Mouse (Mus musculus) CH12.LX (cell line): Measurements from ENCODE around the gene Irf6. TPM values are rescaled to one million over a fixed set of nuclear protein-coding genes. Genes with fewer than 3 reads are reported as not detected.
A peak's percentile ranks its signal among the peaks of the same experiment; 100 is the strongest.

Experiments
- DNase-seq: peaks from one replicate; pipeline ENCODE4 v3.0.0-alpha.2; 2013; ENCODE audit errors: extremely low read depth
- H3K27ac ChIP-seq: 2 replicates; pipeline ENCODE4 v1.5.1; 2012; ENCODE audit warnings: low read depth, mild to moderate bottlenecking, control low read depth, moderate library complexity; ENCODE audit not compliant: insufficient read depth
- H3K27me3 ChIP-seq: replicated peaks from 2 replicates; pipeline ENCODE3; 2012; ENCODE audit warnings: inconsistent platforms
- H3K36me3 ChIP-seq, 2 experiments: replicated peaks in 1 of 2; 2 replicates each; pipeline versions ENCODE3 to v1.6.1; 2012; ENCODE audit warnings: inconsistent platforms in 1 of 2, low read length in 1 of 2, mild to moderate bottlenecking in 1 of 2, mixed read lengths in 1 of 2, moderate library complexity in 1 of 2; ENCODE audit not compliant: control insufficient read depth in 1 of 2, insufficient read depth in 1 of 2
- H3K4me1 ChIP-seq, 2 experiments: 2 replicates each; pipeline ENCODE4 v1.6.1; 2012; ENCODE audit warnings: inconsistent platforms in 1 of 2, moderate library complexity in 1 of 2; ENCODE audit not compliant: insufficient read depth in 2 of 2, control insufficient read depth in 1 of 2
- H3K4me2 ChIP-seq: 2 replicates; pipeline ENCODE4 v1.6.1; 2012; ENCODE audit warnings: low read depth, mild to moderate bottlenecking, control low read depth; ENCODE audit not compliant: poor library complexity, insufficient read depth, severe bottlenecking
- H3K4me3 ChIP-seq, 3 experiments: fragments of 150-350 bp in 1 of 3; sonication (generic) in 1 of 3; replicated peaks in 1 of 3; 2 replicates each; pipeline versions ENCODE3 to v1.5.1; 2011 to 2012; ENCODE audit warnings: low read depth in 2 of 3, low read length in 2 of 3, mild to moderate bottlenecking in 2 of 3, moderate library complexity in 2 of 3, control low read depth in 1 of 3, improper control_type of control experiment in 1 of 3, inconsistent platforms in 1 of 3, mixed read lengths in 1 of 3; ENCODE audit not compliant: poor library complexity in 1 of 3
- H3K79me2 ChIP-seq: replicated peaks from 2 replicates; pipeline ENCODE4 v1.6.1; 2012; ENCODE audit warnings: mild to moderate bottlenecking, moderate library complexity; ENCODE audit not compliant: control insufficient read depth, poor library complexity, insufficient read depth, severe bottlenecking; ENCODE audit errors: extremely low read depth
- H3K9ac ChIP-seq: 2 replicates; pipeline ENCODE4 v1.6.1; 2012; ENCODE audit warnings: low read depth, mild to moderate bottlenecking, control low read depth, moderate library complexity; ENCODE audit not compliant: insufficient read depth
- H3K9me3 ChIP-seq: replicated peaks from 2 replicates; pipeline ENCODE3; 2012; ENCODE audit warnings: low read length, inconsistent platforms, mixed read lengths
- CHD1 ChIP-seq: IDR thresholded peaks from 2 replicates; pipeline ENCODE4 v1.6.1; 2012; ENCODE audit warnings: low read depth, low read length, improper control_type of control experiment, inconsistent platforms
- CTCF ChIP-seq, 2 experiments: IDR thresholded peaks in 1 of 2; conservative IDR thresholded peaks in 1 of 2; 2 replicates each; pipeline ENCODE4 v1.5.1; 2011 to 2012; ENCODE audit warnings: low read depth in 2 of 2, low read length in 2 of 2, improper control_type of control experiment in 1 of 2, inconsistent platforms in 1 of 2, mild to moderate bottlenecking in 1 of 2, moderate library complexity in 1 of 2
- E2F4 ChIP-seq: IDR thresholded peaks from 2 replicates; pipeline ENCODE4 v1.6.1; 2011; ENCODE audit warnings: low read depth, low read length, improper control_type of control experiment; ENCODE audit not compliant: insufficient replicate concordance
- ELF1 ChIP-seq: IDR thresholded peaks from 2 replicates; pipeline ENCODE4 v1.6.1; 2014; ENCODE audit warnings: low read depth, mild to moderate bottlenecking, inconsistent platforms, low read length, improper control_type of control experiment
- EP300 ChIP-seq: IDR thresholded peaks from 2 replicates; pipeline ENCODE4 v1.6.1; 2011; ENCODE audit warnings: low read length, improper control_type of control experiment
- ETS1 ChIP-seq: conservative IDR thresholded peaks from 2 replicates; pipeline ENCODE4 v1.6.1; 2012; ENCODE audit warnings: low read depth, mild to moderate bottlenecking, inconsistent platforms, low read length, improper control_type of control experiment, moderate library complexity
- GABPA ChIP-seq: IDR thresholded peaks from 2 replicates; pipeline ENCODE4 v1.6.1; 2012; ENCODE audit warnings: low read depth, low read length, improper control_type of control experiment, inconsistent platforms; ENCODE audit not compliant: insufficient replicate concordance
- HCFC1 ChIP-seq: IDR thresholded peaks from 2 replicates; pipeline ENCODE4 v1.6.1; 2012; ENCODE audit warnings: low read depth, mild to moderate bottlenecking, inconsistent platforms, low read length, improper control_type of control experiment
- JUN ChIP-seq: IDR thresholded peaks from 2 replicates; pipeline ENCODE4 v1.6.1; 2011; ENCODE audit warnings: low read depth, mild to moderate bottlenecking, low read length, improper control_type of control experiment, moderate library complexity; ENCODE audit not compliant: insufficient read depth
- JUND ChIP-seq: conservative IDR thresholded peaks from 2 replicates; pipeline ENCODE4 v1.6.1; 2011; ENCODE audit warnings: low read depth, low read length, improper control_type of control experiment
- KAT2A ChIP-seq: IDR thresholded peaks from 2 replicates; pipeline ENCODE4 v1.6.1; 2012; ENCODE audit warnings: low read length, improper control_type of control experiment, inconsistent platforms; ENCODE audit not compliant: insufficient replicate concordance
- MAZ ChIP-seq: IDR thresholded peaks from 2 replicates; pipeline ENCODE4 v1.6.1; 2012; ENCODE audit warnings: low read depth, mild to moderate bottlenecking, inconsistent platforms, low read length, improper control_type of control experiment, moderate library complexity
- MEF2A ChIP-seq: IDR thresholded peaks from 2 replicates; pipeline ENCODE4 v1.6.1; 2014; ENCODE audit warnings: low read depth, mild to moderate bottlenecking, inconsistent platforms, low read length, improper control_type of control experiment, borderline replicate concordance
- MXI1 ChIP-seq: IDR thresholded peaks from 2 replicates; pipeline ENCODE4 v1.6.1; 2011; ENCODE audit warnings: mild to moderate bottlenecking, low read depth, low read length, improper control_type of control experiment
- NELFE ChIP-seq: IDR thresholded peaks from 2 replicates; pipeline ENCODE4 v1.6.1; 2011; ENCODE audit warnings: low read depth, low read length, improper control_type of control experiment
- NRF1 ChIP-seq: IDR thresholded peaks from 2 replicates; pipeline ENCODE4 v1.6.1; 2014; ENCODE audit warnings: low read depth, mild to moderate bottlenecking, inconsistent platforms, low read length, improper control_type of control experiment, moderate library complexity
- POLR2A ChIP-seq: IDR thresholded peaks from 2 replicates; pipeline ENCODE4 v1.6.1; 2011; ENCODE audit warnings: low read depth, mild to moderate bottlenecking, improper control_type of control experiment, low read length
- POLR2AphosphoS2 ChIP-seq: IDR thresholded peaks from 2 replicates; pipeline ENCODE4 v1.6.1; 2011; ENCODE audit warnings: low read depth, low read length, improper control_type of control experiment
- SIN3A ChIP-seq: IDR thresholded peaks from 2 replicates; pipeline ENCODE4 v1.6.1; 2012; ENCODE audit warnings: low read length, improper control_type of control experiment, inconsistent platforms
- TCF12 ChIP-seq: IDR thresholded peaks from 2 replicates; pipeline ENCODE4 v1.6.1; 2014; ENCODE audit warnings: low read depth, mild to moderate bottlenecking, inconsistent platforms, low read length, improper control_type of control experiment
- USF1 ChIP-seq: IDR thresholded peaks from 2 replicates; pipeline ENCODE4 v1.6.1; 2014; ENCODE audit warnings: low read depth, mild to moderate bottlenecking, inconsistent platforms, low read length, improper control_type of control experiment
- USF2 ChIP-seq: conservative IDR thresholded peaks from 2 replicates; pipeline ENCODE4 v1.6.1; 2011; ENCODE audit warnings: low read depth, low read length, improper control_type of control experiment
- ZC3H11A ChIP-seq: IDR thresholded peaks from 2 replicates; pipeline ENCODE4 v1.6.1; 2012; ENCODE audit warnings: low read depth, mild to moderate bottlenecking, inconsistent platforms, low read length, improper control_type of control experiment
- ZKSCAN1 ChIP-seq: IDR thresholded peaks from 2 replicates; pipeline ENCODE4 v1.6.1; 2012; ENCODE audit warnings: low read depth, inconsistent platforms, low read length, improper control_type of control experiment, borderline replicate concordance
- dilution Hi-C: fragments of 300-500 bp; cut with MboI; formaldehyde crosslinking; loops from 2 replicates; pipeline ENCODE4 v1.14.3; 2020; ENCODE audit warnings: low sequenced_read_pairs; ENCODE audit not compliant: extremely low pct_unique_long_range_greater_than_20kb, extremely low pct_ligation_motif_present
- in situ Hi-C: fragments of 300-500 bp; cut with MboI; formaldehyde crosslinking; loops from 3 replicates; pipeline ENCODE4 v1.14.3; 2019; ENCODE audit warnings: low sequenced_read_pairs, low pct_ligation_motif_present, low pct_unique_long_range_greater_than_20kb, mixed read lengths
- polyA plus RNA-seq: library from polyadenylated mRNA; unstranded; fragments of >175 nt; gene quantifications from 2 replicates; pipeline ENCODE4 v1.2.1, GENCODE M21; 2012; ENCODE audit warnings: low read depth; ENCODE audit not compliant: insufficient read length
- total RNA-seq, 2 experiments: library from RNA; depleted of rRNA; stranded (reverse); fragments of 300-350 nt in 1 of 2; fragments of >200 nt in 1 of 2; gene quantifications; 2 replicates each; pipeline ENCODE4 v1.2.3; 2012 to 2014

Irf6 gene
- total and polyA plus RNA-seq, 3 experiments, result 0.31 to 13.0 (median 0.43) TPM

DNA sequence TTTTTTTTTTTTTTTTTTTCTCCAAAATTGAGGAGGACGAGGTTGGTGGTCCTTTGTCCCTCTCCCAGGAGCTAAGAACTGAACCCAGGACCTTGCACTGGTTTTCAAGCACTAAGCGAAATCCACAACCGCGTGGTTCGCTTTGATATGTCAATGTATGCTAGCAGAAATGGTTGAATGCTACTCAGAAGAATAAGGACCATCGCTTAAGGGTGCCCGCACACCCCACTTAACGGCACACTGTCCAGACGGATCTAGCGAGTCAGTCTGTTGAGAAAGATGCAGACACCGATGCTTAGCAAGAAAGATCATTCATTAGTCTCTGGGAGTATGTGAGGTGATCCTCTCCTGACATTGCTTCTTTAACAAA, 22.5 kb upstream of the Irf6 start:
- Histone ChIP-seq H3K27ac (no peak overlapping the region), H3K9me3 (no peaks in the 10 kb centered on the region), H3K79me2 (peaks cover 34% of the 10 kb centered on the region), H3K4me2 (no peak overlapping the region), H3K4me3 (peak overlapping the region in 1 of 3 experiments; percentile 99), H3K27me3 (no peaks in the 10 kb centered on the region), H3K9ac (no peak overlapping the region), H3K4me1 (peaks cover 7 to 27% of the 10 kb centered on the region in 2 experiments), H3K36me3 (peaks cover 17 to 21% of the 10 kb centered on the region in 2 experiments)
- in situ Hi-C loops, result no loop called here
- dilution Hi-C loops, result no loop called here
- no peak for TF ChIP-seq EP300
- 0 out of 2 replicates have a peak, but pooled peaks have one; percentile 3 for TF ChIP-seq ETS1
- no peak for DNase-seq

- no peak for TF ChIP-seq HCFC1
- TF ChIP-seq MAZ, result no peak
- no peak for TF ChIP-seq KAT2A
- no peak for TF ChIP-seq NELFE
- TF ChIP-seq E2F4, result no peak
- TF ChIP-seq JUND, result no peak
- TF ChIP-seq POLR2AphosphoS2, result no peak
- no peak for TF ChIP-seq ZKSCAN1
- no peak for TF ChIP-seq NRF1
- TF ChIP-seq MXI1, result no peak
- no peak for TF ChIP-seq TCF12
- DNase-seq, result no peak
- H3K4me1 ChIP-seq, result peaks cover 7 to 27% of the 10 kb centered on the region in 2 experiments
- no peaks in the 10 kb centered on the region for H3K27me3 ChIP-seq
- in situ Hi-C loops, result no loop called here
- H3K27ac ChIP-seq, result no peak overlapping the region
- dilution Hi-C loops, result no loop called here
- H3K79me2 ChIP-seq, result peaks cover 31% of the 10 kb centered on the region
- no peak overlapping the region for H3K4me3 ChIP-seq
- H3K36me3 ChIP-seq, result peaks cover 17 to 20% of the 10 kb centered on the region in 2 experiments
- no peak overlapping the region for H3K4me2 ChIP-seq
- no peak overlapping the region for H3K9ac ChIP-seq
- H3K9me3 ChIP-seq, result no peaks in the 10 kb centered on the region
These were observed 22.1 kb upstream of the Irf6 start for GRCm38 (mm10) chr1:193130839-193131238.

- dilution Hi-C loops, result no loop called here
- no peak overlapping the region for H3K4me2 ChIP-seq
- H3K4me1 ChIP-seq, result peaks cover 7 to 26% of the 10 kb centered on the region in 2 experiments
- no peaks in the 10 kb centered on the region for H3K27me3 ChIP-seq
- no peak for DNase-seq
- no peaks in the 10 kb centered on the region for H3K9me3 ChIP-seq
- peaks cover 31% of the 10 kb centered on the region for H3K79me2 ChIP-seq
- H3K27ac ChIP-seq, result no peak overlapping the region
- H3K9ac ChIP-seq, result no peak overlapping the region
- H3K4me3 ChIP-seq, result no peak overlapping the region
- H3K36me3 ChIP-seq, result peaks cover 15 to 19% of the 10 kb centered on the region in 2 experiments
- TF ChIP-seq GABPA (no peak), MEF2A (no peak), POLR2A (no peak), NRF1 (no peak), USF1 (no peak), CHD1 (no peak), ZC3H11A (no peak), ELF1 (no peak), EP300 (no peak), SIN3A (no peak), USF2 (no peak), CTCF (conservative IDR thresholded peaks at IDR 0.05 in 1 of 2, IDR thresholded peaks at IDR 0.05 in 1 of 2; ENCODE audit: low read depth in 2 of 2, low read length in 2 of 2) (no peak), JUN (no peak), E2F4 (no peak), ZKSCAN1 (no peak), JUND (no peak), MAZ (no peak)
- TF ChIP-seq, all 38 proteins: peak for 0
- in situ Hi-C loops, result no loop called here
These were observed 21.5 kb upstream of the Irf6 start for GRCm38 (mm10) chr1:193131311-193131948.
